Mouse (Mus musculus) intestine, postnatal 0 days (tissue): ENCODE data around the gene 1110002E22Rik. TPM values are rescaled to one million over a fixed set of nuclear protein-coding genes. Genes with fewer than 3 reads are reported as not detected.

Source experiments
- ATAC-seq: fragments of 200-750 bp; cut with Nextera tagmentation; 2 replicates; pipeline ENCODE4 v1.8.0; 2017; ENCODE audit warnings: mild to moderate bottlenecking, moderate TSS enrichment, moderate library complexity
- H3K27ac ChIP-seq: fragments of 300-500 bp; sonication (generic); 2 replicates; pipeline ENCODE4 v1.5.1; 2014; ENCODE audit warnings: mild to moderate bottlenecking, low read depth, low read length, moderate library complexity
- H3K27me3 ChIP-seq: fragments of 300-500 bp; sonication (generic); replicated peaks from 2 replicates; pipeline ENCODE4 v1.6.1; 2014; ENCODE audit warnings: low read length, mixed read lengths; ENCODE audit not compliant: control insufficient read depth, insufficient read depth
- H3K36me3 ChIP-seq: fragments of 300-500 bp; sonication (generic); 2 replicates; pipeline ENCODE4 v1.6.1; 2014; ENCODE audit warnings: mild to moderate bottlenecking, moderate library complexity; ENCODE audit not compliant: control insufficient read depth, insufficient read depth
- H3K4me1 ChIP-seq: fragments of 300-500 bp; sonication (generic); replicated peaks from 2 replicates; pipeline ENCODE4 v1.6.1; 2014; ENCODE audit warnings: antibody characterized with exemption, low read length, mixed read lengths; ENCODE audit not compliant: control insufficient read depth, insufficient read depth
- H3K4me2 ChIP-seq: fragments of 300-500 bp; sonication (generic); replicated peaks from 2 replicates; pipeline ENCODE4 v1.6.1; 2014; ENCODE audit warnings: low read depth, mild to moderate bottlenecking, moderate library complexity
- H3K4me3 ChIP-seq: fragments of 300-500 bp; sonication (generic); 2 replicates; pipeline ENCODE4 v1.5.1; 2014; ENCODE audit warnings: low read depth, low read length
- H3K9ac ChIP-seq: fragments of 300-500 bp; sonication (generic); 2 replicates; pipeline ENCODE4 v1.6.1; 2014; ENCODE audit warnings: mild to moderate bottlenecking, low read depth, low read length
- H3K9me3 ChIP-seq: fragments of 300-500 bp; sonication (generic); 2 replicates; pipeline ENCODE4 v1.6.1; 2016; ENCODE audit warnings: mixed run types; ENCODE audit not compliant: control insufficient read depth
- CTCF ChIP-seq: sonication (generic); IDR thresholded peaks from 2 replicates; pipeline ENCODE4 v1.5.1; 2016; ENCODE audit warnings: low read depth, mild to moderate bottlenecking, control low read depth, antibody characterized with exemption, moderate library complexity
- WGBS: fragments of 180-500 bp; shearing (Covaris S2); extraction: QIAGEN DNeasy Blood & Tissue Kit; methylation state at CpG from one replicate; pipeline ENCODE4 v1.1.7; 2014; 5-methylcytosine and 5-hydroxymethylcytosine counted together
- polyA plus RNA-seq: library from polyadenylated mRNA; unstranded; fragments of >200 nt; fragmentation: Nextera tagmentation; extraction: Ambion mirVana; gene quantifications from 2 replicates; pipeline ENCODE4 v1.2.1, GENCODE M21; 2015

The 1110002E22Rik gene
- polyA plus RNA-seq, 1 experiment from 2014 or later, result 0.07 TPM

DNA sequence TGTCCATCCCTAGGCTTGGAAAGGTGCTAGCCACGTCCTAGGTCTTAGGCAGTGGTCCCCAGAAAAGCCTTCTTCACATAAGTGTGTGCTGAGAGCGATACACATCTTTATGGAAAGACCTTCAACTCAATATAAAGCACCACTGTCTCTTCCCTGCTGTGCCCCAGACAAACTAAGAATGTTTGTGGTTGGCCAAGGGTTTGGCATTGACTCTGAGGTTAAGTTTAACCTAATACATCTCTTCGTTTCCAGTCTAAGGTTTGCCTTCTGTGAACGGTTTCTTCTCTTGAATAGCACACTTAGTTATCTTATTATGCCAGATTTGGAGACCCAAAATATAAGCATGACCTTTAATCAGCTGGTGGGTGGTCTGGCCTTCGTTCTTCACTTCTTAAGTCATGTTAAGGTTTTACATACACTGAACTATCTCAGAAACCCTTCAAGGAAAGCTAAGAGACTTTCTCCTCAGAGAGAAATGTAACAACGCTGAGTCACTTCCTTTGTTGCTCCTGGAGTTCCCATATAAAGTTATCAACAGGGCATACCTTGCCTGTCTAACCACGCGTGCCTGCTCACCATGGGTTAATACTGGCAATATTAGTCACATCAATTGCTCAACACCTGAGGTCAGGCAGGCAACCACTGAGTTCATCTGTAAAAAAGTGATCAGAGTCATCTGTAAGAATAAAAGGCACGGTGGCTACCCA is 3.5 kb upstream of the 1110002E22Rik start:
- Histone ChIP-seq H3K9ac (no peak overlapping the region), H3K27ac (no peak overlapping the region), H3K4me1 (no peaks in the 10 kb centered on the region), H3K27me3 (no peaks in the 10 kb centered on the region), H3K9me3 (no peaks in the 10 kb centered on the region), H3K4me2 (no peak overlapping the region), H3K4me3 (no peak overlapping the region), H3K36me3 (no peaks in the 10 kb centered on the region)
- WGBS, result 73% methylated on average over 9 of the region's 9 CpGs
- no peak for ATAC-seq
- TF ChIP-seq CTCF, result no peak

DNA sequence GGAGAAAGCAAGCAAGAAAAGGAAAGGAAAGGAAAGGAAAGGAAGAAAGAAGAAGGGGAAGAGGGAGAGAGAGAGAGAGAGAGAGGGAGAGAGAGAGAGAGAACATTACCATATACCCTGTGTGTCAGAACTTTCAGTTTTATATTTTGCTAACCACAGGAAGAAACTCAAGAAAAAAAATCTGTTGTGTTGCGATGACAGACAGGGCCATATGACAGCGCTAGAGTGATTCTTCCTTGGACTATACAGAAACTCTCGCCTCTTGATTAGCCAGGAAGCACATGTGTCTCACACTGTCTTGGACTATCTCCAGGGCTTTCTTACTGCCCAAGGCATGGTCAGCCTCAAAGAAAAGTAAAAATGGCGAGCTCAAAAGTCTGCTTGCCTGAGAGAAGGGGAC is 2.2 kb upstream of the 1110002E22Rik start:
- Histone ChIP-seq H3K9me3 (no peaks in the 10 kb centered on the region), H3K27me3 (no peaks in the 10 kb centered on the region)
- WGBS, result 78% methylated on average over 4 of the region's 4 CpGs

DNA sequence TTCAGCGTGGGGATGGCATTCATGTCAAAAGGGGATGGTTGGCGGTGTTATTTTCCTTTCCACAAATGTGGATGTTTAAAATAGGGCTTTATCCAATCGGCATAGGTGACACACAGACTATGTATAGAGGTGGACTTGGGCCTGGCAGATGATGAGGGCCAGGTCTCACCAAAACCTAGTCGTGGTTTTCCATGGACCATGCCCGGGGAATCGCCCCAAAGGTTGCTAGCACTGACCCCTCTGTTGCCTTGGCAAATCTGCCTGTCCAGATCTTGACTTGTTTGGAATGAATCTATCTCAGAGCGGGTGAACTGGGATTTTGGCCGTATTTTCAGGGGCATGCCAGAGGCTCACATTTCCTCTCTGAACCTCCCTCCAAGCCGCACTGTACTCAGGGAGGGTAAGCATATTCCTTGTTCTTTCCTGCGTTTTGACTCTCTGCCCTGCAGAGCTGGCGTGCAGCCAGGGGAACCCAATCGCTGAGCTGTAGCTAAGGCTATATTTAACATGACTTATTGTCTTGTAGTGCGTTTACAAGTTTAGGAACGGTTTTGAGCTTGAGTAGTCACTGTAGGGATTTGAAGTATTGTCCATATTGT is 1.0 kb upstream of the 1110002E22Rik start:
- Histone ChIP-seq H3K36me3 (no peaks in the 10 kb centered on the region), H3K9me3 (no peaks in the 10 kb centered on the region), H3K9ac (no peak overlapping the region), H3K4me2 (no peak overlapping the region), H3K4me1 (no peaks in the 10 kb centered on the region), H3K4me3 (no peak overlapping the region), H3K27ac (no peak overlapping the region), H3K27me3 (no peaks in the 10 kb centered on the region)
- 55% methylated on average over 14 of the region's 14 CpGs for WGBS
- ATAC-seq, result no peak
- TF ChIP-seq CTCF, result no peak

More for the DNA sequence above, 2.2 kb upstream of the 1110002E22Rik start:
- no peak overlapping the region for H3K9ac ChIP-seq
- no peak overlapping the region for H3K27ac ChIP-seq
- no peaks in the 10 kb centered on the region for H3K4me1 ChIP-seq
- H3K36me3 ChIP-seq, result no peaks in the 10 kb centered on the region
- no peak overlapping the region for H3K4me2 ChIP-seq
- no peak overlapping the region for H3K4me3 ChIP-seq
- ATAC-seq, result no peak
- TF ChIP-seq CTCF, result no peak

DNA sequence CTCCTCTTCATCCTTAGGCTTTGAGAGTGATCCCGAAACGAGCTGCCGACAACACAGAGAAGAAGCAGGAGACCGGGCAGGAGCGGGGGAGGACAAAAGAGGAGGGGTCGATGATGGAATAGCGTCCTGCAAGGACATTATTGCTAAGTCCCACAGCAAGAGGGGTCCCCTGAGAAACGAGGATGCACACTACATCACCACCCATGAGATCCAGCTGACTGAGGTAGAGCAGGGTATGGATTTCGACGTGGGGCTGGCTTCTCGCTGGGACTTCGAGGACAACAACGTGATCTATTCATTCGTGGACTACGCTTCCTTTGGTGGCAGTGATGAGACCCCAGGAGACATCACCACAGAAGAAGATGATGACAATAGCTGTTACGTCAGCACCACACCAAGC is 1.1 kb downstream of the 1110002E22Rik start:
- TF ChIP-seq CTCF, result no peak
- Histone ChIP-seq H3K36me3 (no peaks in the 10 kb centered on the region), H3K4me1 (no peaks in the 10 kb centered on the region), H3K9me3 (no peaks in the 10 kb centered on the region), H3K4me3 (no peak overlapping the region), H3K4me2 (no peak overlapping the region), H3K9ac (no peak overlapping the region), H3K27ac (no peak overlapping the region), H3K27me3 (no peaks in the 10 kb centered on the region)
- WGBS, result 93% methylated on average over 16 of the region's 16 CpGs
- no peak for ATAC-seq

DNA sequence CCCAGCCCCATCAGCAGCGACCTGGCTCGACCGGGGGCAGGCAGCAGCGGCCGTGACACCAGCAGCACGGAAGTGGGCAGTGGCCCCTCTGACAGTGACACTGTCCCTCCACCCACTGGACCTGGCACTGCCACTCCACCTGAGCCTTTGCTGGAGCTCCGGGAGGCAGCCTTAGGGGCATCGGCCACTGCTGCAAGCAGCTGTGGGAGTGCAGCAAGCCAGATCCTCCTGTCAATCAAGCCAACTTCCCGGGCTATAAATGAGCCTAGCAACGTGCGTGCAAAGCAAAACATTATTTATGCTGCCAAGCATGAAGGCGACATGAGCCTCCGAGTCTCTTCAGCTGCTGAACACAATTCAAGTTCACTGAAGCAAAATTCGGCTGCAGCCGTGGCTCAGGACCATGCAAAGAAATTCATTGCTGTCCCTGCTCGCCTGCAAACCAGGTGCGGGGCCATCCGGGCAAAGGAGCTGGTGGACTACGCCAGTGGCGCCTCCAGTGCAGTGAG is 1.6 kb downstream of the 1110002E22Rik start:
- H3K27me3 ChIP-seq, result no peaks in the 10 kb centered on the region
- no peak overlapping the region for H3K4me2 ChIP-seq
- 82% methylated on average over 20 of the region's 20 CpGs for WGBS

DNA sequence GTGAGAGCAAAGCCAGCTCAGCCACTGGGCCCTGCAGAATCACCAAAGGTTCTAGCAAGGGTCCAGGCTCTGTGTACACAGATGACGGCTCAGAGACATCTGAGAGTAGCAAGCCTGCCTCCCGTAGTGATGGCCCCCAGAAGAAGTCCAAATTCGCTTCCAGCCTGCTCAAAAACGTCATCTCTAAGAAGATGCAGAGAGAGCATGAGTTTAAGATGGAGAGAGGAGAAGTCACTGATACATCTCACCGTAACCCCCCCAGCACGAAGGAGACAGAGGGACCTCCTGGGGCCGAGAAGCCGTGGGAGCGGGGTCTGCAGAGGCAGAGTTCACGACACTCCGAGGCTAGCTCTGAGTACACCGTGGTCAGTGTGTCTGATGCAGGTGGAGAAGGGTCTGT is 2.4 kb downstream of the 1110002E22Rik start, which contains the start of gene Gm5105:
TSS of gene Gm5105 (minus strand) at position 101 of the 400 bp plus-strand sequence.
- Histone ChIP-seq H3K4me2 (no peak within 1 kb of the TSS), H3K9ac (no peak within 1 kb of the TSS), H3K9me3 (no peaks in the 10 kb centered on the region), H3K27ac (no peak within 1 kb of the TSS), H3K4me1 (no peaks in the 10 kb centered on the region), H3K27me3 (no peaks in the 10 kb centered on the region), H3K4me3 (no peak within 1 kb of the TSS), H3K36me3 (no peaks in the 10 kb centered on the region)
- no peak for TF ChIP-seq CTCF
- WGBS, result 89% methylated on average over 12 of the region's 12 CpGs
- no peak for ATAC-seq

More for the DNA sequence above, 1.6 kb downstream of the 1110002E22Rik start:
- Histone ChIP-seq H3K9me3 (no peaks in the 10 kb centered on the region), H3K27ac (no peak overlapping the region), H3K36me3 (no peaks in the 10 kb centered on the region), H3K9ac (no peak overlapping the region), H3K4me1 (no peaks in the 10 kb centered on the region), H3K4me3 (no peak overlapping the region)
- no peak for ATAC-seq
- no peak for TF ChIP-seq CTCF
